Mouse (Mus musculus): ENCODE measurements around the gene Cacfd1. TPM values are rescaled to one million over a fixed set of nuclear protein-coding genes. Genes with fewer than 3 reads are reported as not detected.

The Cacfd1 gene
- polyA plus RNA-seq (2015; fragmentation: Nextera tagmentation; extraction: Ambion mirVana), result 61.0 and 66.1 TPM in 2 replicates

GRCm38 (mm10) chr2:27009714-27010244 is at the start of gene Cacfd1:
Gene Cacfd1 (plus strand): TSS chr2:27009926.
- under 1% methylated on average over 43 of the region's 43 CpGs for WGBS
- peaks cover 15% of the 10 kb centered on the region for H3K36me3 ChIP-seq
- H3K9ac ChIP-seq, result peak within 1 kb of the TSS; percentile 87

DNA sequence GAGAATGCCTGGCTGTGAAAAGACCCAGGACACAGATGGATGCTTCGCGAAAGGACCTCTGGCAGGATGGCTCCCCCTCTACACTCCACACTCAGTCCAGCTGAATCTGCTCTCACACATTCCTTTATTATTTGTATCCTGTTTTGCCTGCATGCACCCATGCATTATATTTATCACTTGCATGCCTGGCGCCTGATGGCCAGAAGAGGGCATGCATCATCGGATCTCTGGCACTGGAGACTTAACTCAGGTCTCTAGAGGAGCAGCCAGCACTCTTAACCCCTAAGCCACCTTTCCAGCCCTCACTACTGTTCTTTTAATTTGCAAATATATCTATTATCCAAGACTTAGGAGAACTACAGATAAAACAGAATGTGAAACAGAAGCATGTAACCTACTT is 49.0 kb upstream of the Cacfd1 start:
- peaks cover 66% of the 10 kb centered on the region for H3K36me3 ChIP-seq
- ATAC-seq (replicated peaks; ENCODE audit: low FRiP score), result no peak

More at GRCm38 (mm10) chr2:27009714-27010244, at the start of gene Cacfd1:
- Histone ChIP-seq H3K27ac (peak within 1 kb of the TSS; percentile 90), H3K4me3 (replicated peaks) (peak within 1 kb of the TSS; percentile 80), H3K4me2 (peak within 1 kb of the TSS; percentile 79), H3K4me1 (peaks cover 23% of the 10 kb centered on the region), H3K9me3 (replicated peaks) (no peaks in the 10 kb centered on the region), H3K27me3 (no peaks in the 10 kb centered on the region)
- peak; percentile 97 for ATAC-seq (replicated peaks; ENCODE audit: low FRiP score)

GRCm38 (mm10) chr2:26963923-26964723 is 45.6 kb upstream of the Cacfd1 start, which contains the start of gene Rexo4:
Gene Rexo4 (minus strand): TSS chr2:26964386.
- Histone ChIP-seq H3K27me3 (no peaks in the 10 kb centered on the region), H3K4me2 (peak within 1 kb of the TSS; percentile 83), H3K9me3 (replicated peaks) (no peaks in the 10 kb centered on the region), H3K27ac (peak within 1 kb of the TSS; percentile 100), H3K36me3 (peaks cover 33% of the 10 kb centered on the region), H3K4me3 (replicated peaks) (peak within 1 kb of the TSS; percentile 93), H3K4me1 (peaks cover 34% of the 10 kb centered on the region), H3K9ac (peak within 1 kb of the TSS; percentile 92)
- WGBS, result under 1% methylated on average over 50 of the region's 50 CpGs
- peak; percentile 94 for ATAC-seq (replicated peaks; ENCODE audit: low FRiP score)

More for the DNA sequence above, 49.0 kb upstream of the Cacfd1 start:
- no peak overlapping the region for H3K4me2 ChIP-seq
- H3K4me1 ChIP-seq, result peaks cover 34% of the 10 kb centered on the region
- no peak overlapping the region for H3K9ac ChIP-seq
- H3K27me3 ChIP-seq, result no peaks in the 10 kb centered on the region
- H3K9me3 ChIP-seq (replicated peaks), result no peaks in the 10 kb centered on the region
- no peak overlapping the region for H3K27ac ChIP-seq
- 58% methylated on average over 4 of the region's 4 CpGs for WGBS
- H3K4me3 ChIP-seq (replicated peaks), result no peak overlapping the region

DNA sequence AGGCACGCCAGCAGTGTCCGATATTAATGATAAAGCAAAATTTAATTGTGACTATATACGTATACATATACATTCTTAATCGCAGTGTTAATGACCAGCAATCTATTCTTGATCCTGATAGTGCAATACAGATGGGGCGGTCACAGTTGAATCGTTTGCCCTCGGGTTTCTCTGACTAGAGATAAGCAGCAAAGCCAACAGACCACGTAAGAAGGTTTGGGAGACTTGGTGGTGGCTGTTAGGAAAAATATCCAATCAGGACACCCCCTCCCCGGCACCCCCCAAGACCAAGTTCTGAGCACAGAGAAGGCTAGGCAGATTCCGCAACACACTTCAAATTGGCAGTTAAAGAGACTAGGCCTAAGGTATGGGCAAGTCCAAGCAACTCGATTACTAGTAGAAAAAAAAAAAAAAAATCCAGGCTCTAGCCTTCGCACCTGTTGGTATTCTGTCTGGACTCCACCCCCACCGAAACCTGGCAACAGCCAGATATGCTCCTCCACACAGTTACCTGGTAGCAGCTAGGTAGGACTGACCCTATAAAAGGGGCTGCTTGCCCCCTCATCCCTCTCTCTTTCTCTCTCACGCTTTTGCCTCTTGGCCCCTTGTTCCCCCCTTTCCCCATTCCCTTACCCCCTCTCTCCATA is 44.9 kb upstream of the Cacfd1 start:
- WGBS, result 17% methylated on average over 14 of the region's 14 CpGs
- Histone ChIP-seq H3K27ac (peak overlapping the region; percentile 100), H3K27me3 (no peaks in the 10 kb centered on the region), H3K9me3 (replicated peaks) (no peaks in the 10 kb centered on the region), H3K36me3 (peaks cover 29% of the 10 kb centered on the region), H3K4me3 (replicated peaks) (peak overlapping the region; percentile 93), H3K4me1 (peaks cover 34% of the 10 kb centered on the region), H3K9ac (peak overlapping the region; percentile 92), H3K4me2 (peak overlapping the region; percentile 83)
- ATAC-seq (replicated peaks; ENCODE audit: low FRiP score), result peak; percentile 12; the same call in 1 of the 2 replicates

GRCm38 (mm10) chr2:26967262-26967661 is 42.5 kb upstream of the Cacfd1 start:
- Histone ChIP-seq H3K27ac (no peak overlapping the region), H3K4me1 (peaks cover 17% of the 10 kb centered on the region), H3K36me3 (peaks cover 5% of the 10 kb centered on the region), H3K27me3 (no peaks in the 10 kb centered on the region), H3K9ac (no peak overlapping the region), H3K4me2 (no peak overlapping the region), H3K4me3 (replicated peaks) (no peak overlapping the region), H3K9me3 (replicated peaks) (no peaks in the 10 kb centered on the region)
- ATAC-seq (replicated peaks; ENCODE audit: low FRiP score), result no peak
- 76% methylated on average over 2 of the region's 2 CpGs for WGBS

DNA sequence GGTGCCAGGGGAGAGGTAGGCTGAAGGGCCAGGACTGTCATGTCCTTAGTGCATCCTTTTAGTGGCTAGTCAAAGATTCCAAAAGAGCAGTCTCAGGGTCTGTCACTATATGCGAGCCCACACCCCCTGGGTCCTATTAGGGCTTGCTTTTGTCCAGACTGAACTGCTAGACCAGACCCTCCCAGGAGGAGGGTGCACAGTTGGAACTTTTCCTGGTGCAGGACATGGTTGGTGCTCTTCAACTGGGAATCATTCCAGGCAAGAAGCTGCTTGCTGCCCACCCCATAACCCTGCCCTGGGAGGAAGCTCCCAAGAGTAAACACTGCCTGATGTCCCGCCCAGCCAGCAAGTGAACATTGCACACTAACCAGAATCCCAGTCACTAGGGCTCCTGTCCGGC is 36.6 kb upstream of the Cacfd1 start, which contains the start of gene Adamts13:
Gene Adamts13, plus strand, starts transcription at position 301 of the 400 bp plus-strand sequence.
- Histone ChIP-seq H3K36me3 (no peaks in the 10 kb centered on the region), H3K9ac (no peak within 1 kb of the TSS), H3K9me3 (replicated peaks) (no peaks in the 10 kb centered on the region), H3K27me3 (no peaks in the 10 kb centered on the region), H3K4me2 (0 out of 2 replicates have a peak within 1 kb of the TSS, but pooled peaks have one; percentile 19), H3K4me1 (no peaks in the 10 kb centered on the region), H3K4me3 (replicated peaks) (no peak within 1 kb of the TSS), H3K27ac (no peak within 1 kb of the TSS)
- ATAC-seq (replicated peaks; ENCODE audit: low FRiP score), result no peak
- WGBS, result 81% methylated on average over 3 of the region's 3 CpGs

DNA sequence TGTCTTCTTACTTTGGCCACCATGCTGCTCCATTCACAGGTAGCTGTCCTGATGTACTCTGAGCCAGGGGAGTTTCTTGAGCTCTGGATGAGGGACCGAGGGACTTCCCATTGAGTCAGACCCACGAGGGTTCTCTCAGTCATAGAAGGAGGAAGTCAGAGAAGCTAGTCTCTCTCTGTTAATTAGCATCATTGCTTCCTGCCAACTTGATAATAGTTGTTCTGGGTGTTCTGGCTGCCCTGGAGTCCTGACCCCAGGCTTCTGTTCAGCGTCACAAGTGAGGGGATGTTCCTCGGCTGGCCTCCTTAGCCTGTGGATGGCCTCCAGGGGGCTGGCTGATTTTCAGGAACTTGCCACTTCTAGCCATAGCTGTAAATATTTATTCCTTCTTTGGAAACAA is 35.8 kb upstream of the Cacfd1 start:
- no peak overlapping the region for H3K9ac ChIP-seq
- no peak for ATAC-seq (replicated peaks; ENCODE audit: low FRiP score)
- H3K4me3 ChIP-seq (replicated peaks), result no peak overlapping the region
- H3K9me3 ChIP-seq (replicated peaks), result no peaks in the 10 kb centered on the region
- no peaks in the 10 kb centered on the region for H3K27me3 ChIP-seq
- no peak overlapping the region for H3K27ac ChIP-seq
- no peaks in the 10 kb centered on the region for H3K36me3 ChIP-seq
- WGBS, result 45% methylated on average over 4 of the region's 4 CpGs
- H3K4me1 ChIP-seq, result no peaks in the 10 kb centered on the region
- H3K4me2 ChIP-seq, result no peak overlapping the region

- Histone ChIP-seq H3K9me3 (replicated peaks) (no peaks in the 10 kb centered on the region), H3K36me3 (no peaks in the 10 kb centered on the region), H3K4me1 (no peaks in the 10 kb centered on the region), H3K27ac (no peak overlapping the region), H3K4me2 (no peak overlapping the region), H3K27me3 (no peaks in the 10 kb centered on the region), H3K9ac (no peak overlapping the region), H3K4me3 (replicated peaks) (no peak overlapping the region)
- 85% methylated on average over 1 of the region's 1 CpGs for WGBS
- ATAC-seq (replicated peaks; ENCODE audit: low FRiP score), result no peak
Observed at GRCm38 (mm10) chr2:26980361-26980760, 29.4 kb upstream of the Cacfd1 start.

DNA sequence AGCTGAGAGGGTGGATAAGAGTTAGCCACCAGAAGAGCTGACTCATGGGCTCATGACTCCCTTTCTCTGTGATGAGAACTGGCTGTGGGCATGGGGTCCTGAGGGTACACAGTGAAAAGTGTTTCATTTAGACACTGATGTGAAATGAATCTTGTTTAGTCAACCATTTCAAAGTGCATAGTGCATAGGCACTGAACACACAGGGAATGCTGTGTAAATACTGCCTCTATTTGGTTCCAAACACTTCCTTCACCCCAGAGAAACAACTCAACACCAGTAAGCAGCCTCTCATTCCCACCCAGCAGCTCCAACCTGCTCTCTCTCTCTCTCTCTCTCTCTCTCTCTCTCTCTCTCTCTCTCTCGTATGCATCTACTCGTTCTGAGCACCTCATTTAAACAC is 25.5 kb upstream of the Cacfd1 start:
- no peak for ATAC-seq (replicated peaks; ENCODE audit: low FRiP score)
- WGBS, result 68% methylated on average over 2 of the region's 2 CpGs
- H3K36me3 ChIP-seq, result no peaks in the 10 kb centered on the region

GRCm38 (mm10) chr2:26984640-26985039 is 25.1 kb upstream of the Cacfd1 start:
- no peak overlapping the region for H3K27ac ChIP-seq
- ATAC-seq (replicated peaks; ENCODE audit: low FRiP score), result no peak
- no peak overlapping the region for H3K9ac ChIP-seq
- no peaks in the 10 kb centered on the region for H3K36me3 ChIP-seq
- no peaks in the 10 kb centered on the region for H3K9me3 ChIP-seq (replicated peaks)
- no peak overlapping the region for H3K4me2 ChIP-seq
- no peak overlapping the region for H3K4me3 ChIP-seq (replicated peaks)
- WGBS, result 89% methylated on average over 5 of the region's 5 CpGs
- no peaks in the 10 kb centered on the region for H3K4me1 ChIP-seq
- H3K27me3 ChIP-seq, result no peaks in the 10 kb centered on the region

More for the DNA sequence above, 25.5 kb upstream of the Cacfd1 start:
- no peaks in the 10 kb centered on the region for H3K27me3 ChIP-seq
- H3K9me3 ChIP-seq (replicated peaks), result no peaks in the 10 kb centered on the region
- H3K9ac ChIP-seq, result no peak overlapping the region
- H3K4me3 ChIP-seq (replicated peaks), result no peak overlapping the region
- no peaks in the 10 kb centered on the region for H3K4me1 ChIP-seq
- H3K27ac ChIP-seq, result no peak overlapping the region
- no peak overlapping the region for H3K4me2 ChIP-seq

GRCm38 (mm10) chr2:26993936-26994335 is 15.8 kb upstream of the Cacfd1 start:
- Histone ChIP-seq H3K4me3 (replicated peaks) (no peak overlapping the region), H3K9ac (no peak overlapping the region), H3K4me2 (no peak overlapping the region), H3K36me3 (no peaks in the 10 kb centered on the region), H3K27ac (no peak overlapping the region), H3K27me3 (no peaks in the 10 kb centered on the region), H3K4me1 (no peaks in the 10 kb centered on the region), H3K9me3 (replicated peaks) (no peaks in the 10 kb centered on the region)
- 74% methylated on average over 3 of the region's 3 CpGs for WGBS
- no peak for ATAC-seq (replicated peaks; ENCODE audit: low FRiP score)

- 90% methylated on average over 1 of the region's 1 CpGs for WGBS
- Histone ChIP-seq H3K36me3 (no peaks in the 10 kb centered on the region), H3K4me2 (no peak overlapping the region), H3K4me3 (replicated peaks) (no peak overlapping the region), H3K27me3 (no peaks in the 10 kb centered on the region), H3K9ac (no peak overlapping the region), H3K4me1 (no peaks in the 10 kb centered on the region), H3K9me3 (replicated peaks) (no peaks in the 10 kb centered on the region), H3K27ac (no peak overlapping the region)
- ATAC-seq (replicated peaks; ENCODE audit: low FRiP score), result no peak
Observed at GRCm38 (mm10) chr2:26997498-26997897, 12.2 kb upstream of the Cacfd1 start.

All from kidney, embryonic 15.5 days (tissue).